Mouse (Mus musculus) embryonic fibroblast, embryonic 13.5 days (primary cell): ENCODE data around the gene Rpap1. TPM values are rescaled to one million over a fixed set of nuclear protein-coding genes. Genes with fewer than 3 reads are reported as not detected.
"Not testable (repeated sequence)": the region's sequence is repeated elsewhere in the genome, so short reads cannot be mapped to it uniquely, and the experiment has no call there.

Experiments used
- H3K27ac ChIP-seq: 2 replicates; pipeline ENCODE4 v1.5.1; 2012; ENCODE audit warnings: low read length, control low read depth, inconsistent platforms; ENCODE audit not compliant: insufficient read depth
- H3K4me1 ChIP-seq: 2 replicates; pipeline ENCODE4 v1.6.1; 2011; ENCODE audit warnings: low read length; ENCODE audit not compliant: control insufficient read depth, insufficient read depth
- H3K4me3 ChIP-seq: 2 replicates; pipeline ENCODE4 v1.5.1; 2011; ENCODE audit warnings: mild to moderate bottlenecking, control low read depth, low read length; ENCODE audit not compliant: insufficient read depth
- CTCF ChIP-seq: IDR thresholded peaks from 2 replicates; pipeline ENCODE4 v1.5.1; 2011; ENCODE audit warnings: mild to moderate bottlenecking, control low read depth, low read length, moderate library complexity, borderline replicate concordance; ENCODE audit not compliant: insufficient read depth
- POLR2A ChIP-seq: IDR thresholded peaks from 2 replicates; pipeline ENCODE4 v1.6.1; 2011; ENCODE audit warnings: low read depth, mild to moderate bottlenecking, control low read depth, low read length, moderate library complexity
- polyA plus RNA-seq: library from polyadenylated mRNA; stranded (reverse); fragments of >200 nt; gene quantifications from 2 replicates; pipeline ENCODE4 v1.2.4, GENCODE M21; 2011; ENCODE audit warnings: low read depth; ENCODE audit not compliant: missing spikeins, insufficient read length

Gene Rpap1
- polyA plus RNA-seq, 1 experiment, result 12.2 TPM

- Histone ChIP-seq H3K4me1 (no peaks in the 10 kb centered on the region), H3K27ac (no peak within 1 kb of the TSS), H3K4me3 (peak within 1 kb of the TSS; percentile 80)
- TF ChIP-seq CTCF, result no peak
- TF ChIP-seq POLR2A, result peak; percentile 53
Measured at GRCm38 (mm10) chr2:119741581-119742411, 45.5 kb downstream of the Rpap1 start, which contains the start of gene Itpka. Itpka (plus strand) TSS chr2:119742337.

- H3K27ac ChIP-seq, result no peak overlapping the region
Measured at GRCm38 (mm10) chr2:119740567-119740966, 46.8 kb downstream of the Rpap1 start.

GRCm38 (mm10) chr2:119737124-119737523 lies 50.2 kb downstream of the Rpap1 start:
- TF ChIP-seq POLR2A (no peak), CTCF (no peak)
- Histone ChIP-seq H3K27ac (no peak overlapping the region), H3K4me3 (no peak overlapping the region), H3K4me1 (no peaks in the 10 kb centered on the region)

More at GRCm38 (mm10) chr2:119740567-119740966, 46.8 kb downstream of the Rpap1 start:
- H3K4me3 ChIP-seq, result no peak overlapping the region
- TF ChIP-seq POLR2A (no peak), CTCF (no peak)
- H3K4me1 ChIP-seq, result no peaks in the 10 kb centered on the region

DNA sequence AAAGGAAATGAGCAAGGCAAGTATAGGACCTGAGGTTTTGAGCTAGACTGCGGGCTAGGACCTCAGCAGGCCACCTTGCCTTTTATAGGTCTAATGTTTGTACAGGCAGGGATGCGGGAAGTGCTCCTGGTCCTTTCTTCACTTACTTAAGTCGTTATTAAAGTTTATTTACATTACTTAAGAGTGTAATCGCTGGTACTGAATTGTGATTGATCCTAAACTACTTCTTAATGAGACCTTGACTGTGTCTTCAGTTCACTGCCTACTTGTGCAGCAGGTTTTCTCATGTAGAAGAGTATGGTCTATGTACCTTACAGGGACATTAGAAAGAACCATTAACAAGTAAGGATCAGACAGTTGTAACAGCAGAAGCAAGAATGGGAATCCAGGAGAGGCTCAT lies 56.6 kb downstream of the Rpap1 start:
- H3K27ac ChIP-seq, result no peak overlapping the region
- TF ChIP-seq POLR2A (no peak), CTCF (no peak)
- no peaks in the 10 kb centered on the region for H3K4me1 ChIP-seq
- H3K4me3 ChIP-seq, result no peak overlapping the region

GRCm38 (mm10) chr2:119727762-119728416 lies 59.4 kb downstream of the Rpap1 start:
- H3K4me1 ChIP-seq, result no peaks in the 10 kb centered on the region
- TF ChIP-seq CTCF, result no peak
- no peak for TF ChIP-seq POLR2A
- no peak overlapping the region for H3K27ac ChIP-seq
- H3K4me3 ChIP-seq, result no peak overlapping the region

DNA sequence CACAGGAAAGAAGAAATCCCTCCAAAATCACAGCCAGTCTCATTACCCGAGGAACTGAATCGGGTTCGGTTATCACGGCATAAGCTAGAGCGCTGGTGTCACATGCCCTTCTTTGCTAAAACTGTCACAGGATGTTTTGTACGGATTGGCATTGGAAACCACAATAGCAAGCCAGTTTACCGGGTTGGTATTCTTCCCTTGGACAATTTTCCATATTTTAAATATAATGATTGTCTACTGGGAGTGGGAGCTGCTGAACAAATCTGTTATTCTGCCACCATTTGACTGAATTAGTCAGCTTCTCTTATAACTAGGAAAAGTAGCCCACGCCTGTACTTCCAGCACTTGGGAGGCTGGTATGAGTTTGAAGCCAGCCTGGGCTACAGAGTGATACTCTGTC lies 66.3 kb downstream of the Rpap1 start:
- no peak overlapping the region for H3K4me3 ChIP-seq
- TF ChIP-seq CTCF (no peak), POLR2A (no peak)
- H3K27ac ChIP-seq, result no peak overlapping the region
- H3K4me1 ChIP-seq, result no peaks in the 10 kb centered on the region

DNA sequence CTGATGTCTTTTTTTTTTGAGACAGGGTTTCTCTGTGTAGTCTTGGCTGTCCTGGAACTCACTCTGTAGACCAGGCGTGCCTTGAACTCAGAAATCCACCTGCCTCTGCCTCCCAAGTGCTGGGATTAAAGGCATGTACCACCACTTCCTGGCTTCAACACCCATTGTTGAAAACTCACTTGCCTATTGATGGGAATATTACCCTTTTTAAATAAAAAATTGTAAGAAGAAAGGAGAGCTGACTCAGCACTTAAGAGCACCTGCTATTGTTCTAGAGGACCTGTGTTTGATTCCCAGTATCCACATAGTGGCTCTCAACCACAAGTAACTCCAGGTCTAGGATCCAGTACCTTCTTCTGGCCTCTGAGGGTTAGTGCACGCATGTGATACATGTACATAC lies 71.5 kb downstream of the Rpap1 start:
- not testable (repeated sequence) for H3K4me1 ChIP-seq, H3K4me3 ChIP-seq, H3K27ac ChIP-seq

Other genes starting within 250 kb of the Rpap1 start
- 0.94 and 1.1 TPM in 2 replicates for gene Exd1, start 239.9 kb downstream of the Rpap1 start, polyA plus RNA-seq
- 113 and 129 TPM in 2 replicates for gene Chp1, start 239.8 kb downstream of the Rpap1 start, polyA plus RNA-seq
- gene Nusap1, start 169.2 kb downstream of the Rpap1 start, polyA plus RNA-seq, result 33.0 and 59.3 TPM in 2 replicates
- gene Oip5, start 169.1 kb downstream of the Rpap1 start, polyA plus RNA-seq, result 9.0 and 11.1 TPM in 2 replicates
- gene Ndufaf1, start 124.7 kb downstream of the Rpap1 start, polyA plus RNA-seq, result 29.9 and 31.3 TPM in 2 replicates
- gene Rtf1, start 112.5 kb downstream of the Rpap1 start, polyA plus RNA-seq, result 27.9 and 31.2 TPM in 2 replicates
- not detected in 2 replicates for gene Itpka, start 45.2 kb downstream of the Rpap1 start, polyA plus RNA-seq
- gene Ltk, start 27.1 kb downstream of the Rpap1 start, polyA plus RNA-seq, result not detected in 2 replicates
- gene Tyro3, start 10.2 kb upstream of the Rpap1 start, polyA plus RNA-seq, result 17.8 and 19.9 TPM in 2 replicates
- gene Mga, start 109.7 kb upstream of the Rpap1 start, polyA plus RNA-seq, result 55.7 and 69.2 TPM in 2 replicates
- 14.6 and 16.2 TPM in 2 replicates for gene Mapkbp1, start 185.2 kb upstream of the Rpap1 start, polyA plus RNA-seq
- gene Jmjd7, start 239.9 kb upstream of the Rpap1 start, polyA plus RNA-seq, result 4.4 and 6.3 TPM in 2 replicates
- gene Gm28042, start 240.0 kb upstream of the Rpap1 start, polyA plus RNA-seq, result 0.53 and 3.4 TPM in 2 replicates
- gene Pla2g4b, start 245.9 kb upstream of the Rpap1 start, polyA plus RNA-seq, result 1.9 and 3.7 TPM in 2 replicates